Mouse (Mus musculus): ENCODE data around the gene Gm15517. TPM values are rescaled to one million over a fixed set of nuclear protein-coding genes. Genes with fewer than 3 reads are reported as not detected.

Gm15517 gene
- polyA plus RNA-seq, 2 experiments, result not detected

DNA sequence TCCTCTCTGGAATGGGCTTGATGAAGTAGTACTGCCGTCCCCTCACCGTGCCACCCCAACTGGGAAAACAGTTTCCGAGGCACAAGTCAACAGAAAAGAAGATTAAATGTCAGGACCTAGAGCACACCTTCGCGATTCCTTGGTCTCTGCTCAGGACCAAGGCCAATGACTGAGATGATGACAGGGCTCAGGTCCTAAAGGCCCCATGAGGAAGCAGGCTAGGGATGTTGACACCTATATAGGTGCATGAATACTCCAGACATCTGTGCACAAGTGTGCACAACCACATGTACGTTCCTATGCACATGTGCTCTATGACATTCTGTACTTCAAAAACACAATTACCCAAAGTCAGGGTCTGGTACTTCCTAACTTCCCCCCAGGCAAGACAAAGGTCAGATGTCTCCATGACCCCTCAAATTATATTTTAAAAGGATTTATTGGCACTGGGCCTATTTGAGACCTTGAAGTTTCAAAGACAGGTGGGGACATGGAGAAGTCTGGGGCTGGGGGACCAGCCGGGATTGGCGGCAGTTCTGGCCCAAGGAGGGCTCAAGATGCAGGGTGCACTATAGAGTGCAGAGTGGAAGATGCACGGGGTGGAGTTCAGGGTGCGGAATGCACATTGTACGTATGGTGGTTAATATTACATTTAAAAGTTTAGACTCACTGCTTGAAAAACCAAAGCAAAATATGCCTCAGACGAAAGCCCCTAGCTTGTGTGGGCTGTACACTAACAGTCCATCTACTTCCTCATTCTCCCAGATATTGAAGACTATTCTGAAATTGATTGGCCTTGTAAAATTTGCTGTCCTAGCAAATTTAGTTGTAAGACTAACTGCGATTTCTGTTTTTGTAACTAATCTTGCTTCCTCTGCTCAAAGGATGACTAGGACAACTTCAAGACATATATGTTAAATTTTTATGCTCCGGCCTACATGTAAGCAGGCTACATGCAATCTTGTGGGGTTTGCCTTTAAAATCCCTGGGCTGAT is 42.4 kb downstream of the Gm15517 start:
- Histone ChIP-seq H3K9ac (replicated peaks) (peak overlapping the region; percentile 48), H3K36me3 (replicated peaks; ENCODE audit: control insufficient read depth, insufficient read depth, low read depth) (no peaks in the 10 kb centered on the region), H3K27ac (no peak overlapping the region), H3K4me2 (ENCODE audit: low read depth) (peak overlapping the region; percentile 66), H3K9me3 (ENCODE audit: control insufficient read depth, low read length) (no peaks in the 10 kb centered on the region), H3K4me3 (ENCODE audit: insufficient read depth in 1 of 2, low read depth in 2 of 2, low read length in 2 of 2) (peak overlapping the region; percentile 51; a peak in 3 of 4 replicates), H3K27me3 (ENCODE audit: control insufficient read depth, insufficient read depth, low read length) (peaks cover 6% of the 10 kb centered on the region), H3K4me1 (replicated peaks; ENCODE audit: control insufficient read depth in 2 of 2, insufficient read depth in 2 of 2, low read length in 1 of 2) (peaks cover 0 to 6% of the 10 kb centered on the region in 2 experiments; a peak in 1 of 4 replicates)
- DNase-seq (ENCODE audit: low read depth in 3 of 3, low spot score in 3 of 3), result no peak
- no peak for TF ChIP-seq EP300 (IDR thresholded peaks at IDR 0.05; ENCODE audit: low read depth)
- no peak for TF ChIP-seq CTCF (IDR thresholded peaks at IDR 0.05; ENCODE audit: low read depth)
- ATAC-seq (ENCODE audit: insufficient read depth), result no peak
- WGBS (ENCODE audit: insufficient replicate concordance), result 71% methylated on average over 14 of the region's 14 CpGs

DNA sequence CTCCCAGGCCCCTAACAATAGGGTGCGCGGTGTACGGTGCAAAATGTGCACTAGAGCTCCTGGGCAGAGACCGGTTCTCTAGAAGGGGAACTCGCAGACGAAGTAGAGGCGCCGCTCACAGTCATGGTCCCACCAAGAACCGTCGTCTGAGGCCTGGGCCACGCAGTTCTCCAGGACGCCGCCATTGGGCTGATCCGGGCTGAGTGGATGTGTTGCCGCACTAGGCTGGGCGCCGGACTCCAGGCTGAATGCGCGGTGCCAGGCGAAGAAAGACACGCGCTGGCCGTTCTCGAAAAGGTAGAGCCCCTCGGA is 43.2 kb downstream of the Gm15517 start:
- no peaks in the 10 kb centered on the region for H3K36me3 ChIP-seq (replicated peaks; ENCODE audit: control insufficient read depth, insufficient read depth, low read depth)
- H3K9me3 ChIP-seq (ENCODE audit: control insufficient read depth, low read length), result no peaks in the 10 kb centered on the region
- TF ChIP-seq CTCF (IDR thresholded peaks at IDR 0.05; ENCODE audit: low read depth) (no peak), EP300 (IDR thresholded peaks at IDR 0.05; ENCODE audit: low read depth) (no peak)
- DNase-seq (ENCODE audit: low read depth in 3 of 3, low spot score in 3 of 3) (no peak), ATAC-seq (ENCODE audit: insufficient read depth) (peak; percentile 15)
- H3K27ac ChIP-seq, result no peak overlapping the region
- WGBS (ENCODE audit: insufficient replicate concordance), result under 1% methylated on average over 25 of the region's 25 CpGs
- peak overlapping the region; percentile 51 for H3K4me3 ChIP-seq (ENCODE audit: insufficient read depth in 1 of 2, low read depth in 2 of 2, low read length in 2 of 2)
- peaks cover 14% of the 10 kb centered on the region for H3K27me3 ChIP-seq (ENCODE audit: control insufficient read depth, insufficient read depth, low read length)
- peak overlapping the region; percentile 66 for H3K4me2 ChIP-seq (ENCODE audit: low read depth)
- H3K4me1 ChIP-seq (replicated peaks; ENCODE audit: control insufficient read depth in 2 of 2, insufficient read depth in 2 of 2, low read length in 1 of 2), result peaks cover 0 to 6% of the 10 kb centered on the region in 2 experiments; a peak in 1 of 4 replicates
- H3K9ac ChIP-seq (replicated peaks), result peak overlapping the region; percentile 48

DNA sequence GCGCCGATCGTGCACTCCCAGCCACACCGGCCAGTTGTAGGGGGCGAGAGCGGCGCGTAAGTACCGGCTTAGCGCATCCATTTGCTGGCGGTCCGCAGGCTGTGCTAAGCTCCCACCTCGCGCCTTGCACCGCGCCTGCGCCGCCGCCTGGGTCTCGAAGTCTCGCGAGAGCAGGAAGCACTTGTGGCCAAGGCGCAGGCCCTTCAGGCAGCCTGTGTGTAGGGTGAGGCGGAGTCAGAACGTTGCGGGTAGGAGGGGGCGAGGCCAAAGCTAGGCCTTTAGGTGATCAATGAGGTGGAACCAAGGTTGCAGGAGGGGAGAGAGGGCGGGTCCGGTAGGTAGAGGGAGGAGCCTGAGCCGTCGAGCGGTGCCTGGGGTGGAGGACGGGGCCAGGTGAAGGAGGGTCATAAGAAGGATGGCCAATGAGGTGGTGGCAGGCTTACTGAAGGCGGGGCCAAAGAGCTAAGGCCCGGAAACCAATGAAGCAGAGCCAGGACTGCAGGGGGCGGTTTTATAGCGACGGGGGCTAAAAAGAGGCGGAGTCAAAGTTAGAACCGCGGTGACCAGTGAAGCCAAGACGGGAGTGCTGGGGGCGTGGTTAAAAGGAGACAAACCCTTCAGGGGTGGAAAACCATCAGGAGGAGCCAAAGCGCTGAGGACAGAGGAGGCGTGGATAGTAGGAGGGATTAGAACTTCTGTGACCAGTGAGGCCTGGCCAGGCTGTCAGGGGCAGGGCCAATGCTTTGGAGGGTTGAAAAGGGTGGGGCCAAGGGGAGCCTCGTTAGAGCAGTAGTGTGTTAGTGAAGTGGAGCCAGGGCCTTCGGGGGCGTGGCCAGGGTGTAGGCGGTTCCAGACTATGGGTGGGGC is 43.8 kb downstream of the Gm15517 start:
- no peak for TF ChIP-seq EP300 (IDR thresholded peaks at IDR 0.05; ENCODE audit: low read depth)
- TF ChIP-seq CTCF (IDR thresholded peaks at IDR 0.05; ENCODE audit: low read depth), result no peak; the same call in 1 of the 2 replicates
- H3K9ac ChIP-seq (replicated peaks), result peak overlapping the region; percentile 48
- DNase-seq (ENCODE audit: low read depth in 3 of 3, low spot score in 3 of 3) (peak; percentile 83 to 86 (median 85)), ATAC-seq (ENCODE audit: insufficient read depth) (peak; percentile 89)
- H3K9me3 ChIP-seq (ENCODE audit: control insufficient read depth, low read length), result no peaks in the 10 kb centered on the region
- H3K27me3 ChIP-seq (ENCODE audit: control insufficient read depth, insufficient read depth, low read length), result peaks cover 20% of the 10 kb centered on the region
- H3K4me1 ChIP-seq (replicated peaks; ENCODE audit: control insufficient read depth in 2 of 2, insufficient read depth in 2 of 2, low read length in 1 of 2), result peaks cover 0 to 6% of the 10 kb centered on the region in 2 experiments; a peak in 1 of 4 replicates
- under 1% methylated on average over 49 of the region's 49 CpGs for WGBS (ENCODE audit: insufficient replicate concordance)
- peak overlapping the region; percentile 66 for H3K4me2 ChIP-seq (ENCODE audit: low read depth)
- H3K27ac ChIP-seq, result no peak overlapping the region
- H3K36me3 ChIP-seq (replicated peaks; ENCODE audit: control insufficient read depth, insufficient read depth, low read depth), result no peaks in the 10 kb centered on the region
- H3K4me3 ChIP-seq (ENCODE audit: insufficient read depth in 1 of 2, low read depth in 2 of 2, low read length in 2 of 2), result peak overlapping the region; percentile 51

GRCm38 (mm10) chr7:44305686-44306085 is 44.4 kb downstream of the Gm15517 start:
- DNase-seq (ENCODE audit: low read depth in 3 of 3, low spot score in 3 of 3) (no peak), ATAC-seq (ENCODE audit: insufficient read depth) (no peak)
- 12% methylated on average over 16 of the region's 16 CpGs for WGBS (ENCODE audit: insufficient replicate concordance)
- TF ChIP-seq CTCF (IDR thresholded peaks at IDR 0.05; ENCODE audit: low read depth) (no peak), EP300 (IDR thresholded peaks at IDR 0.05; ENCODE audit: low read depth) (no peak)
- no peak overlapping the region for H3K4me3 ChIP-seq (ENCODE audit: insufficient read depth in 1 of 2, low read depth in 2 of 2, low read length in 2 of 2)
- H3K4me1 ChIP-seq (replicated peaks; ENCODE audit: control insufficient read depth in 2 of 2, insufficient read depth in 2 of 2, low read length in 1 of 2), result peaks cover 0 to 6% of the 10 kb centered on the region in 2 experiments; a peak in 1 of 4 replicates
- peak overlapping the region; percentile 66 for H3K4me2 ChIP-seq (ENCODE audit: low read depth)
- H3K9ac ChIP-seq (replicated peaks), result no peak overlapping the region
- no peaks in the 10 kb centered on the region for H3K9me3 ChIP-seq (ENCODE audit: control insufficient read depth, low read length)
- H3K27ac ChIP-seq, result no peak overlapping the region
- H3K36me3 ChIP-seq (replicated peaks; ENCODE audit: control insufficient read depth, insufficient read depth, low read depth), result no peaks in the 10 kb centered on the region
- peaks cover 26% of the 10 kb centered on the region for H3K27me3 ChIP-seq (ENCODE audit: control insufficient read depth, insufficient read depth, low read length)

Data from liver, embryonic 14.5 days (tissue).